Mouse (Mus musculus) neural tube, embryonic 11.5 days (tissue): ENCODE results near the gene Krtap19-3. TPM values are rescaled to one million over a fixed set of nuclear protein-coding genes. Genes with fewer than 3 reads are reported as not detected.
A peak's percentile ranks its signal among the peaks of the same experiment; 100 is the strongest.

Experiments used
- ATAC-seq: fragments of 200-750 bp; cut with Nextera tagmentation; 2 replicates; pipeline ENCODE4 v1.8.0; 2017; ENCODE audit warnings: moderate number of reproducible peaks, mild to moderate bottlenecking, moderate TSS enrichment, moderate library complexity; ENCODE audit not compliant: insufficient read depth, low FRiP score, low TSS enrichment
- DNase-seq: peaks from one replicate; pipeline ENCODE4 v3.0.0-alpha.2; 2015; ENCODE audit warnings: low spot score
- H3K27ac ChIP-seq: fragments of 300-500 bp; sonication (generic); 2 replicates; pipeline ENCODE4 v1.5.1; 2014; ENCODE audit warnings: low read depth, mild to moderate bottlenecking, low read length
- H3K27me3 ChIP-seq: fragments of 300-500 bp; sonication (generic); 2 replicates; pipeline ENCODE4 v1.6.1; 2014; ENCODE audit warnings: mild to moderate bottlenecking, low read length, mixed read lengths; ENCODE audit not compliant: control insufficient read depth, insufficient read depth
- H3K36me3 ChIP-seq: fragments of 300-500 bp; sonication (generic); 2 replicates; pipeline ENCODE4 v1.6.1; 2014; ENCODE audit warnings: mild to moderate bottlenecking, low read length, moderate library complexity, mixed read lengths; ENCODE audit not compliant: control insufficient read depth, insufficient read depth
- H3K4me1 ChIP-seq: fragments of 300-500 bp; sonication (generic); 2 replicates; pipeline ENCODE4 v1.6.1; 2014; ENCODE audit warnings: low read length, mixed read lengths; ENCODE audit not compliant: control insufficient read depth, insufficient read depth
- H3K4me2 ChIP-seq: fragments of 300-500 bp; sonication (generic); 2 replicates; pipeline ENCODE4 v1.6.1; 2014; ENCODE audit warnings: low read depth, mild to moderate bottlenecking, moderate library complexity
- H3K4me3 ChIP-seq: fragments of 300-500 bp; sonication (generic); 2 replicates; pipeline ENCODE4 v1.5.1; 2014; ENCODE audit warnings: low read depth, low read length
- H3K9ac ChIP-seq: fragments of 300-500 bp; sonication (generic); 2 replicates; pipeline ENCODE4 v1.6.1; 2014; ENCODE audit warnings: mild to moderate bottlenecking, low read length
- H3K9me3 ChIP-seq: fragments of 300-500 bp; sonication (generic); 2 replicates; pipeline ENCODE4 v1.6.1; 2016; ENCODE audit warnings: low read length; ENCODE audit not compliant: control insufficient read depth
- WGBS: fragments of 180-500 bp; shearing (Covaris S2); extraction: QIAGEN DNeasy Blood & Tissue Kit; methylation state at CpG from one replicate; pipeline ENCODE4 v1.1.7; 2014; 5-methylcytosine and 5-hydroxymethylcytosine counted together
- polyA plus RNA-seq: library from polyadenylated mRNA; unstranded; fragments of >200 nt; fragmentation: Nextera tagmentation; extraction: Ambion mirVana; gene quantifications from 2 replicates; pipeline ENCODE4 v1.2.1, GENCODE M21; 2014

Krtap19-3 gene
- polyA plus RNA-seq: not detected in 2 replicates

- H3K9ac ChIP-seq: no peak within 1 kb of the TSS
- WGBS: 98% methylated on average over 2 of the region's 2 CpGs
- H3K4me3 ChIP-seq: no peak within 1 kb of the TSS
- H3K4me2 ChIP-seq: no peak within 1 kb of the TSS
- H3K27ac ChIP-seq: no peak within 1 kb of the TSS
- H3K9me3 ChIP-seq: no peaks in the 10 kb centered on the region
- no peaks in the 10 kb centered on the region for H3K4me1 ChIP-seq
- H3K36me3 ChIP-seq: no peaks in the 10 kb centered on the region
- ATAC-seq (no peak), DNase-seq (no peak)
- H3K27me3 ChIP-seq: no peaks in the 10 kb centered on the region
Measured at GRCm38 (mm10) chr16:88877938-88878337, at the start of gene Krtap19-3. Krtap19-3 (minus strand) TSS chr16:88878038.

GRCm38 (mm10) chr16:88896357-88896756 is 18.5 kb upstream of the Krtap19-3 start, which contains the start of gene Krtap19-5:
Krtap19-5 (minus strand) TSS chr16:88896457.
- Histone ChIP-seq H3K4me1 (no peaks in the 10 kb centered on the region), H3K9me3 (no peaks in the 10 kb centered on the region), H3K27me3 (no peaks in the 10 kb centered on the region), H3K27ac (no peak within 1 kb of the TSS), H3K4me3 (no peak within 1 kb of the TSS), H3K4me2 (no peak within 1 kb of the TSS), H3K36me3 (no peaks in the 10 kb centered on the region), H3K9ac (no peak within 1 kb of the TSS)
- ATAC-seq: no peak
- DNase-seq: no peak
- 90% methylated on average over 6 of the region's 6 CpGs for WGBS

GRCm38 (mm10) chr16:88886870-88887269 is 9.0 kb upstream of the Krtap19-3 start:
- no peak overlapping the region for H3K4me2 ChIP-seq
- H3K9ac ChIP-seq: no peak overlapping the region
- no peak for ATAC-seq
- no peak overlapping the region for H3K4me3 ChIP-seq
- no peak for DNase-seq
- no peaks in the 10 kb centered on the region for H3K9me3 ChIP-seq
- H3K36me3 ChIP-seq: no peaks in the 10 kb centered on the region
- no peaks in the 10 kb centered on the region for H3K27me3 ChIP-seq
- H3K4me1 ChIP-seq: no peaks in the 10 kb centered on the region
- H3K27ac ChIP-seq: no peak overlapping the region
- WGBS: 96% methylated on average over 6 of the region's 6 CpGs

GRCm38 (mm10) chr16:88884989-88885388 is 7.2 kb upstream of the Krtap19-3 start, which contains the start of gene Krtap19-4:
Krtap19-4 (minus strand) TSS chr16:88885089.
- H3K4me1 ChIP-seq: no peaks in the 10 kb centered on the region
- H3K27me3 ChIP-seq: no peaks in the 10 kb centered on the region
- H3K4me2 ChIP-seq: no peak within 1 kb of the TSS
- H3K9ac ChIP-seq: no peak within 1 kb of the TSS
- H3K36me3 ChIP-seq: no peaks in the 10 kb centered on the region
- ATAC-seq: no peak
- no peak for DNase-seq
- H3K27ac ChIP-seq: no peak within 1 kb of the TSS
- H3K9me3 ChIP-seq: no peaks in the 10 kb centered on the region
- WGBS: 91% methylated on average over 5 of the region's 5 CpGs
- no peak within 1 kb of the TSS for H3K4me3 ChIP-seq

- no peaks in the 10 kb centered on the region for H3K36me3 ChIP-seq
Measured at GRCm38 (mm10) chr16:88874169-88874568, 3.7 kb downstream of the Krtap19-3 start, which contains the start of gene Krtap19-2. Krtap19-2 (minus strand) TSS chr16:88874269.

GRCm38 (mm10) chr16:88869311-88869710 is 8.5 kb downstream of the Krtap19-3 start, which contains the start of gene Krtap19-1:
Krtap19-1 (minus strand) TSS chr16:88869411.
- Histone ChIP-seq H3K4me1 (no peaks in the 10 kb centered on the region), H3K27me3 (no peaks in the 10 kb centered on the region), H3K9ac (no peak within 1 kb of the TSS), H3K36me3 (no peaks in the 10 kb centered on the region), H3K4me2 (no peak within 1 kb of the TSS), H3K27ac (no peak within 1 kb of the TSS), H3K4me3 (no peak within 1 kb of the TSS), H3K9me3 (no peaks in the 10 kb centered on the region)
- DNase-seq: no peak
- WGBS: 93% methylated on average over 6 of the region's 6 CpGs
- ATAC-seq: no peak

More at GRCm38 (mm10) chr16:88874169-88874568, 3.7 kb downstream of the Krtap19-3 start, which contains the start of gene Krtap19-2:
- no peaks in the 10 kb centered on the region for H3K4me1 ChIP-seq
- DNase-seq (no peak), ATAC-seq (no peak)
- no peak within 1 kb of the TSS for H3K9ac ChIP-seq
- WGBS: 96% methylated on average over 3 of the region's 3 CpGs
- no peak within 1 kb of the TSS for H3K4me3 ChIP-seq
- H3K27me3 ChIP-seq: no peaks in the 10 kb centered on the region
- H3K27ac ChIP-seq: no peak within 1 kb of the TSS
- H3K9me3 ChIP-seq: no peaks in the 10 kb centered on the region
- H3K4me2 ChIP-seq: no peak within 1 kb of the TSS

- no peak overlapping the region for H3K4me2 ChIP-seq
- DNase-seq: no peak
- H3K27ac ChIP-seq: no peak overlapping the region
- H3K9ac ChIP-seq: no peak overlapping the region
- ATAC-seq: peak; percentile 58; the same call in 1 of the 2 replicates
- no peak overlapping the region for H3K4me3 ChIP-seq
- no peaks in the 10 kb centered on the region for H3K4me1 ChIP-seq
- no peaks in the 10 kb centered on the region for H3K27me3 ChIP-seq
- no peaks in the 10 kb centered on the region for H3K36me3 ChIP-seq
- WGBS: 87% methylated on average over 4 of the region's 4 CpGs
- H3K9me3 ChIP-seq: no peaks in the 10 kb centered on the region
Measured at GRCm38 (mm10) chr16:88864887-88865407, 12.9 kb downstream of the Krtap19-3 start.

GRCm38 (mm10) chr16:88851450-88851849 is 26.4 kb downstream of the Krtap19-3 start:
- H3K4me2 ChIP-seq: no peak overlapping the region
- DNase-seq (peak; percentile 16), ATAC-seq (no peak)
- no peaks in the 10 kb centered on the region for H3K27me3 ChIP-seq
- H3K27ac ChIP-seq: no peak overlapping the region
- H3K36me3 ChIP-seq: no peaks in the 10 kb centered on the region
- H3K4me1 ChIP-seq: no peaks in the 10 kb centered on the region
- 10% methylated on average over 5 of the region's 5 CpGs for WGBS
- no peak overlapping the region for H3K9ac ChIP-seq
- no peaks in the 10 kb centered on the region for H3K9me3 ChIP-seq
- H3K4me3 ChIP-seq: no peak overlapping the region

- Histone ChIP-seq H3K9me3 (no peaks in the 10 kb centered on the region), H3K4me3 (no peak overlapping the region), H3K9ac (no peak overlapping the region), H3K4me2 (no peak overlapping the region), H3K4me1 (no peaks in the 10 kb centered on the region), H3K27me3 (no peaks in the 10 kb centered on the region), H3K36me3 (no peaks in the 10 kb centered on the region), H3K27ac (no peak overlapping the region)
- DNase-seq: no peak
- no peak for ATAC-seq
- WGBS: 89% methylated on average over 4 of the region's 4 CpGs
Measured at GRCm38 (mm10) chr16:88848558-88848957, 29.3 kb downstream of the Krtap19-3 start.
